Mouse (Mus musculus) Muller cell, postnatal 12 days (primary cell): Measurements from ENCODE around the gene Bok.

Experiments used
- DNase-seq: peaks from one replicate; pipeline ENCODE4 v3.0.0-alpha.2; 2015; ENCODE audit errors: inconsistent ontology term

Gene Bok

GRCm38 (mm10) chr1:93741987-93742386 lies 56.5 kb downstream of the Bok start:
- no peak for DNase-seq

GRCm38 (mm10) chr1:93742910-93743309 lies 57.5 kb downstream of the Bok start:
- no peak for DNase-seq
